Mouse (Mus musculus) thymus, postnatal 4 days (tissue): ENCODE data around the gene Olfr1199.

Experiments
- DNase-seq: peaks from one replicate; pipeline ENCODE4 v3.0.0; 2021

The Olfr1199 gene

DNA sequence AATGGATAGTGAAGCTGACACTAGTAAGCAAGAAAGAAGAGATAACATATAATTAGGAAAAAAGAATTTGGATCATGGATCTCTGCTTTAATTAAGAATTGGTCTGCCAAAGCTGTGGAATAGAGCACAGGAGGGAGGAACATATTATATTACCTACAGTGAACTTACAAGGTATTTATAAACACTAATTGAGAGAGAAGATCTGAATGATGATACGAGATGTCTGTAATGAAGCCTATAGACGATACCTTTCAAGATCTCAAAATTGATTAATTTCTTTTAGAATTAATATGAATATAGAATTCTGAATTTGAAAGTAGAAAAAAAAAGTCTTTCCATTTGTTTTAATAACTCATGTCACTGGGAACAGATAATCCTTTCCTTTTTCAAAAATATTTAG lies at the start of gene Olfr1199:
TSS of gene Olfr1199 (minus strand) at position 101 of the 400 bp plus-strand sequence.
- no peak for DNase-seq

DNA sequence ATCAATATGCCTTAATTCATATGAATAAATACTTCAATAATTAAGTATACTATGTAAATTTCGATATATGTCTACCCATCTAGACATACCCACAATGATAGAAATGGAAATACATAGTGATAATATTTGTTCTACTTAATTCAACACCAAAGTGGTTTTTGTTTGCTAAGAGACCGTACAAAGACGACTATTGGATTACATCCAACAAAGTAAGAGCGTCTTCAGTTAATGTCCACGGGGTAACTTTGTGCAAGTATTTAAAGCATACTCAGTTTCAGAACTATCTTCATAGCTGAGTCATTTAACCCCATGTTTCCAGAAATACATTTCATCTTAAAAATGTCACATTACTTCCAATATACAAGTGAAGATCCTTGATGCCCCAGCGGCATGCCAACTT lies 32.5 kb upstream of the Olfr1199 start, which contains the start of gene Olfr1201:
TSS of gene Olfr1201 (plus strand) at position 301 of the 400 bp plus-strand sequence.
- DNase-seq: no peak

DNA sequence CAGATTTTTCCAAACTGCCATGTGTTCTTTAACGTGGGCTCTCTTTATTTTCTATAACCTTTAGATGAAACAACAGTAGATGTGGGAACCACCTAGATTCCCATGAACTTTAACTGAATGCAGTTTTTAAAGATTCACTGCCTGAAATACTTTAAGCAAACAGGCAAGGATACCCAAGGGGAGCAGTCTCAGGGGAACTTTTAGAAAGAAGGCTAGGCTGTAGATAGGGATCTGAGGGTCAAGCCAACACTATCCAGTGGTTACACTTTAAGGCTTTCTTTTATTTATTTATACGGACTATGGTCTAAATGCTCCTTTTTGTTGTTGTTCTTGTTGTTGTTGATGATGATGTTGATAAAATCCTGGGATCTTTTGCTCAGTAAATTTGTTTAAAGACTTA lies 10.1 kb upstream of the Olfr1199 start, which contains the start of gene Olfr1200:
TSS of gene Olfr1200 (minus strand) at position 101 of the 400 bp plus-strand sequence.
- no peak for DNase-seq

DNA sequence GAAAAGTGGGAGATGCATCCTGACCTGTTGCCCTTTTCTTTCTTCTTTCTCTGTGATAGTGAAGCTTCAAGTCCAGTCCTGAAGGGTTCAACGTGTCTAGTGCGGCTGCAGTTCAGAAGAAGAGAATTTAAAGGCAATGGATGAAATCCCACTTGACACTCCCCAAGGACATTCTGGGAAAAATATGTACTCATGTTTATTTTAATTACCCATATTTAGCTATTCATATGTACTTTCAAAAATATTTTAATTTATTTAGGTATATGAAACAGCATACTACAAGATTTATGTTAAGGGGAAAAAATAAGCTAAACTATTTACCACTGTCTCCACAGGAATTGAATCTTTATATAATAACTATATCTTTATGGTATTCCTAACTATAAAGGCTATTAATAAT lies 9.0 kb downstream of the Olfr1199 start, which contains the start of gene Olfr1198:
TSS of gene Olfr1198 (minus strand) at position 101 of the 400 bp plus-strand sequence.
- DNase-seq: no peak

DNA sequence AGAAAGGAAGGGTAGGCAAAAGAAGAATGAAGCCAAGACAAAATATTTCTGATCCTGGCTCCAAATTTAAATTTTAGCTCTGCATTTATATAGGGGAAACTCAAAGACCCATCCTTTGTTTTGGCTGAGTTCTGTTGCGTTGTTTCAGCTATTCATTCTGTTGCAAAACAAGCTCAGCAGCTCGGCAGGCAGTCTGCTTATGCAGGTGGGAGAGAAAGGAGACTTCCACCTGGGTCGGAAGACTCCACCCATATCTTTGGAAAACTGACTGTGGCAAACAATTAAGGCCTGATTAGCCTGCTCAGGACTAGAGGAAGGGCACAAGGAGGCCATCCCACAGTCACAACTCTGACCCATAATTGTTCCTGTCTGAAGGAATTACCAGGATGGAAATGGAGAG lies 16.9 kb downstream of the Olfr1199 start:
- DNase-seq: no peak

DNA sequence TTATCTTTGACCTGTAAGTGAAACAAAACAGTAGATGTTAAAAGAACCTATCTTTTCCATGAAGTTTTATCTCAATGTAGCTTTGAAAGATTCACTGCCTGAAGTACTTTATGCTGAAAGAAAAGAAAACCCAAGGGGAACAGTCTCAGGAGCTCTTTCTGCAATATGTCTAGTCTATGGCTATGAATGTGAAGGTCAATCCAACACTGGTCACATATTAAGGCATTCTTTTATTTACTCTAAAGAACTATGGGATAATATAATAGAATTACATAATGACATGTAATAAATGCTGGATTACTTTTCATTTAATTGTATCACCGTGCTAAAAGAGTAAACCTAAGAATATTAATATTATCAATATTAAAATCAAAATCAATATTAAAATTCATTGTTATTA lies 28.0 kb downstream of the Olfr1199 start, which contains the start of gene Olfr1197:
TSS of gene Olfr1197 (minus strand) at position 101 of the 400 bp plus-strand sequence.
- DNase-seq: no peak

DNA sequence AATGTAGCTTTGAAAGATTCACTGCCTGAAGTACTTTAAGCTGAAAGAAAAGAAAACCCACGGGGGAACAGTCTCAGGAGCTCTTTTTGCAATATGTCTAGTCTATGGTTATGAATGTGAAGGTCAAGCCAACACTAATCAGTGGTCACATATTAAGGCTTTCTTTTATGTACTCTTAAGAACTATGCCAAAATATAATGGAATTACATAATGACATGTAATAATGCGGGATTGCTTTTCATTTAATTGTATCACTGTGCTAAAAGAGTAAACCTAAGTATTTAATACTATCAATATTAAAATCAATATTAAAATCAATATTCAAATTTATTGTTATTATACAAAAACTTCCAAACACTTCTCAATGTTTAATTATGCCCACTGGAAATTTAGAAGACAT lies 55.8 kb downstream of the Olfr1199 start, which contains the start of gene Olfr1196:
TSS of gene Olfr1196 (minus strand) at position 101 of the 400 bp plus-strand sequence.
- DNase-seq: no peak
